Mouse (Mus musculus) lung, embryonic 14.5 days (tissue): Measurements from ENCODE around the gene Mindy3. TPM values are rescaled to one million over a fixed set of nuclear protein-coding genes. Genes with fewer than 3 reads are reported as not detected.

Experiments
- ATAC-seq: fragments of 200-750 bp; cut with Nextera tagmentation; 2 replicates; pipeline ENCODE4 v1.8.0; 2017; ENCODE audit warnings: mild to moderate bottlenecking, moderate TSS enrichment, moderate library complexity; ENCODE audit not compliant: insufficient read depth
- DNase-seq: peaks from one replicate; pipeline ENCODE4 v3.0.0-alpha.2; 2015
- H3K27ac ChIP-seq: fragments of 300-500 bp; sonication (generic); 2 replicates; pipeline ENCODE4 v1.5.1; 2014; ENCODE audit warnings: low read depth, mild to moderate bottlenecking, moderate library complexity
- H3K27me3 ChIP-seq: fragments of 300-500 bp; sonication (generic); 2 replicates; pipeline ENCODE4 v1.6.1; 2014; ENCODE audit warnings: low read length, control low read depth; ENCODE audit not compliant: insufficient read depth
- H3K36me3 ChIP-seq: fragments of 300-500 bp; sonication (generic); 2 replicates; pipeline ENCODE4 v1.6.1; 2014; ENCODE audit warnings: control low read depth; ENCODE audit not compliant: insufficient read depth
- H3K4me1 ChIP-seq: fragments of 300-500 bp; sonication (generic); 2 replicates; pipeline ENCODE4 v1.6.1; 2014; ENCODE audit warnings: antibody characterized with exemption, control low read depth; ENCODE audit not compliant: insufficient read depth
- H3K4me2 ChIP-seq: fragments of 300-500 bp; sonication (generic); 2 replicates; pipeline ENCODE4 v1.6.1; 2014; ENCODE audit warnings: mild to moderate bottlenecking
- H3K4me3 ChIP-seq: fragments of 300-500 bp; sonication (generic); 2 replicates; pipeline ENCODE4 v1.5.1; 2014; ENCODE audit warnings: low read depth, low read length
- H3K9ac ChIP-seq: fragments of 300-500 bp; sonication (generic); 2 replicates; pipeline ENCODE4 v1.6.1; 2014
- H3K9me3 ChIP-seq: fragments of 300-500 bp; sonication (generic); 2 replicates; pipeline ENCODE4 v1.6.1; 2016; ENCODE audit warnings: low read depth, low read length, control low read depth
- CTCF ChIP-seq: IDR thresholded peaks from 2 replicates; pipeline ENCODE4 v1.5.1; 2016; ENCODE audit warnings: antibody characterized with exemption, low read depth
- WGBS: fragments of 180-500 bp; shearing (Covaris S2); extraction: QIAGEN DNeasy Blood & Tissue Kit; methylation state at CpG from one replicate; pipeline ENCODE4 v1.1.7; 2014; 5-methylcytosine and 5-hydroxymethylcytosine counted together
- polyA plus RNA-seq: library from polyadenylated mRNA; unstranded; fragments of >200 nt; fragmentation: Nextera tagmentation; extraction: Ambion mirVana; gene quantifications from 2 replicates; pipeline ENCODE4 v1.2.1, GENCODE M21; 2014

Gene Mindy3
- polyA plus RNA-seq, 1 experiment from 2014 or later, result 34.3 TPM

DNA sequence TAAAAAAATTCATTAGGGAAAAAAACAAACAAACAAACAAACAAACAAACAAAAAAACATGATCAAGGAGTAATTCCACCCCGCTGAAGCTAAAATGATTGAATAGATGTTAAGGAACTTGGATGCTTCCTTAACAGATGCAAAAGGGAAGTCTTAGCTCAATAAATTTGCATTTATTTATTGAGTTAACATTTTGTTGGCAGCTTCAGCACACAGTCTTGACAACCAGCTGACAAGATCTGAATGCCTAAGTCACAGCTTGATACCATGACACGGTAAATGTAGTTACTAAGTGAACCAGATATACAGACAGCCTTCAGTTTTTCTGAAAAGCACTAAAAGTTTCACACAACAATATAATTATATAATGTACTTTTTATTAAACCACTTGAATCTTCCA is 89.7 kb downstream of the Mindy3 start:
- 41% methylated on average over 2 of the region's 2 CpGs for WGBS
- no peak for TF ChIP-seq CTCF
- H3K4me3 ChIP-seq, result no peak overlapping the region
- H3K9ac ChIP-seq, result no peak overlapping the region
- H3K27me3 ChIP-seq, result no peaks in the 10 kb centered on the region
- ATAC-seq (no peak), DNase-seq (peak; percentile 50)
- H3K36me3 ChIP-seq, result no peaks in the 10 kb centered on the region
- peaks cover 9% of the 10 kb centered on the region; the same call in 1 of the 2 replicates for H3K4me1 ChIP-seq
- H3K4me2 ChIP-seq, result no peak overlapping the region
- H3K27ac ChIP-seq, result no peak overlapping the region
- H3K9me3 ChIP-seq, result no peaks in the 10 kb centered on the region

DNA sequence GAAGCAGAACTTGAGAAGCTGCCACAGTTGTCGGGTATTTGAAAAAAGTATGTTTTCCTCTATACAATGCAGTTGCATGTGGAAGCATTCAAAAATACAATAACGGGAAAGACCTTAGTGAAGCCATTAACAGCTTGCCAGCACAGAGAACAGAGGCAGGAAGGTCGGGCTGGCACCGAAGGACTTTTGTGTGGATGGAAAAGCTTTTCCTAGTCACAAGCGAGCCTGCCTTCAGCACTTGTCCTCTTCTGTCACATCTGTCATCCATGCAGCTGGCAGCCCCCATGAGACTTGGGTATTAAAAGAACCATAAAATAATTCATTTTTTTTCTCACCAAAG is 90.2 kb downstream of the Mindy3 start:
- H3K36me3 ChIP-seq, result no peaks in the 10 kb centered on the region
- H3K4me2 ChIP-seq, result no peak overlapping the region
- no peaks in the 10 kb centered on the region for H3K9me3 ChIP-seq
- 40% methylated on average over 5 of the region's 5 CpGs for WGBS
- H3K27ac ChIP-seq, result no peak overlapping the region
- ATAC-seq (no peak), DNase-seq (peak; percentile 28)
- H3K4me1 ChIP-seq, result peaks cover 9% of the 10 kb centered on the region; the same call in 1 of the 2 replicates
- H3K4me3 ChIP-seq, result no peak overlapping the region
- H3K27me3 ChIP-seq, result no peaks in the 10 kb centered on the region
- H3K9ac ChIP-seq, result no peak overlapping the region
- TF ChIP-seq CTCF, result no peak

DNA sequence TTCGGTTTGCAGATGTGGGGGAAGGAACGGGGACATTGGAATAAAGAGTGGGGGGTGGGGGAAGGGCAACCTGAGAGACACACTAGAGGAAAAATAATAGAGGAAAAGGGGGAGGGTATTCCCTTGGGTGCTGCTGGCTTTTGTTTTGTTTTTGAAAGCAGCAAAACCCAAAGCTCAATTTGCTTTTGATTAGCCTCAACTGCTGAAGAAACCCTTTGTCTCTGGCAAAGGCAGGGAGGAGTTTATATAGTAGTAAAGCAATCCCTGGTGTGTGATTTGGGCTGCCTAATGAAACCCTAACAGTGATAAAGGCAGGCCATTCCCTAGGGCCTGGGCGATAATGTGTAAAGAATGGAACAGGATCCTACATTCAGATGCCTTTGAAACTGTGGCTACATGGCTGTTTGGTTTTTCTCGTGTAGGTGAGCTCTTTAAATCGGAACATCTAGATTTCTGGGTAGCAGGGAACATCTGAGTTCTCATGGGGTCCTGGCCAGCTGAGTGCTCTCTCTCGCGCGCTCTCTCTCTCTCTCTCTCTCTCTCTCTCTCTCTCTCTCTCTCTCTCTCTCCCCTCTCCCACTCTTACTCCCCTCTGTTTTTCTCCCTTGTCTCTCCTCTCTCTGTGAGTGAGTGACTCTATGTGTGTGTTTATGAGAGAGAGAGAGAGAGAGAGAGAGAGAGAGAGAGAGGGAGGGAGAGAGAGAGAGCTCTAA is 90.8 kb downstream of the Mindy3 start:
- Histone ChIP-seq H3K4me2 (no peak overlapping the region), H3K9ac (no peak overlapping the region), H3K36me3 (no peaks in the 10 kb centered on the region), H3K27me3 (no peaks in the 10 kb centered on the region), H3K27ac (peak overlapping the region; percentile 22; the same call in 1 of the 2 replicates), H3K4me3 (no peak overlapping the region), H3K4me1 (peaks cover 9% of the 10 kb centered on the region; the same call in 1 of the 2 replicates), H3K9me3 (no peaks in the 10 kb centered on the region)
- 32% methylated on average over 8 of the region's 8 CpGs for WGBS
- no peak for DNase-seq
- no peak for ATAC-seq
- no peak for TF ChIP-seq CTCF

DNA sequence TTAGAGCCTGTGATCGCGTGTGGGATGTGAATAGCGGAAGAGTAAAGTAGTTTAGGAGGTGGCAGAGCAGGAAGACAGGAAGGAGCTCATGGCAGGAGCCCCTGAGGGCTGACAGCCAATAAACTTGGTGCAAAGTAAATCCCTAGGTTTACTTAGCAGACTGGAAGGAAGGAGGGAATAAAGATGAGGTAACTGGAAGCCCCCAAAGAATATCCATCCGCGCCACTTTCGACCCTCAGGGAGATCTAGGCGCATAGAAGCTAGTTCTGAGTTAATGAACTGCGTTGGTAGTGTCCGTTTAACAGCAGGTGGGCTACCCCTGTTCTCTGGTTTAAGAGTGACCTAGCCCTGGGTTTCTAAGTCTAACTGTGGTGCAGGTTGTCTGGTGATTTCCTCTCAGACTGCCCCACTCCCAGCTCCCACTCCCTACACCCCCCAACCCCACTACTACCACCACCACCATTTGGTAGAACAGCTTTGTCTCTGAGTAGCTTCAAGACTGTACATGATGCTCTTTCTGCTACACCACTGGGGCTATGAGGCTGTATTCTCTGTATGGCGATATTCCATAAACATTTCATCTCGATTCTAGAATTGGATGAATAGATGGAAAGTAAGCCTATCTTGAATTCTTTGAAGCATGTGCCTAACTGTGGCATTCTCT is 91.4 kb downstream of the Mindy3 start:
- peak overlapping the region; percentile 53 for H3K4me2 ChIP-seq
- no peak overlapping the region for H3K27ac ChIP-seq
- H3K4me3 ChIP-seq, result no peak overlapping the region
- H3K27me3 ChIP-seq, result no peaks in the 10 kb centered on the region
- DNase-seq (no peak), ATAC-seq (no peak)
- 48% methylated on average over 11 of the region's 11 CpGs for WGBS
- no peak for TF ChIP-seq CTCF
- H3K9me3 ChIP-seq, result no peaks in the 10 kb centered on the region
- H3K4me1 ChIP-seq, result peaks cover 9% of the 10 kb centered on the region; the same call in 1 of the 2 replicates
- H3K36me3 ChIP-seq, result no peaks in the 10 kb centered on the region
- no peak overlapping the region for H3K9ac ChIP-seq

DNA sequence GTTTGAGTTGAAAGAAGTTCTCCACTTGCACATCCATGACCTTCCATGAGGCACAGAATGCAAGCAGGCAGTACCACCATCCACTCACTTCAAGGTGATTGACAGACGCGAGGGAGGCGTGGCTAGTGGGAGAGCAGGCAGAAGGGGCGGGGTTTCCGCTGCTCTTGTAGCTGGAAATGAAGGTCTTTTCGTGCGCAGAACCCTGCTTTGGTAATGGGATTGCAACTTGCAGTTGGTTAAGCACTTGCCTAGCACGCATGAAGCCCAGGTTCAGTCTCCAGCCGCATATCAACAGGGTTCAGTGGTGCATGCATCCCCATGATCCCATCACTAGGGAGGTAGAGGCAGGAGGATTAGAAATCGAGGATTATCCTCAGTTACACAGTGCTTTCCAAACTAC is 92.1 kb downstream of the Mindy3 start:
- Histone ChIP-seq H3K36me3 (no peaks in the 10 kb centered on the region), H3K27ac (no peak overlapping the region), H3K9ac (no peak overlapping the region), H3K9me3 (no peaks in the 10 kb centered on the region), H3K27me3 (no peaks in the 10 kb centered on the region), H3K4me2 (peak overlapping the region; percentile 53), H3K4me1 (peaks cover 9% of the 10 kb centered on the region; the same call in 1 of the 2 replicates), H3K4me3 (no peak overlapping the region)
- ATAC-seq (no peak), DNase-seq (peak; percentile 71)
- TF ChIP-seq CTCF, result no peak
- WGBS, result 22% methylated on average over 10 of the region's 10 CpGs

DNA sequence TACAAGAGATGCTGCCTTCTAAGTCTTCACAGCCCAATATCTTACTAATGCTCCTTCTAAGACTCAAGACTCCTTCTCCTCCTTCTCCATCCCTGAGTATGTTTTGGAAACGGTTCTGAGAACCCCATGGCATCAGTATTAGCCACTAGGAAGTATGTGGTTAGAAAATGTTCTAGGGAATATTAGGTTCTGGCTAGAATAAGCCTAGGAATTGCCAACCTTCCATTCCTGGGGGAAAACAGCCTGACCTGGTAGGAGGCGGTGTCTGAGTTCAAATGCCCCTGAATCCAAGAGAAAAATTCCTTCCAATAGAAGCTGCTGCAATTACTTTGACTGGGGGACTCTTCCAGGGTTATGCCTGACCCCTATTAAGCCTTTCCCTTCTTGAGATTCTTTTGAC is 93.4 kb downstream of the Mindy3 start:
- no peak for ATAC-seq

DNA sequence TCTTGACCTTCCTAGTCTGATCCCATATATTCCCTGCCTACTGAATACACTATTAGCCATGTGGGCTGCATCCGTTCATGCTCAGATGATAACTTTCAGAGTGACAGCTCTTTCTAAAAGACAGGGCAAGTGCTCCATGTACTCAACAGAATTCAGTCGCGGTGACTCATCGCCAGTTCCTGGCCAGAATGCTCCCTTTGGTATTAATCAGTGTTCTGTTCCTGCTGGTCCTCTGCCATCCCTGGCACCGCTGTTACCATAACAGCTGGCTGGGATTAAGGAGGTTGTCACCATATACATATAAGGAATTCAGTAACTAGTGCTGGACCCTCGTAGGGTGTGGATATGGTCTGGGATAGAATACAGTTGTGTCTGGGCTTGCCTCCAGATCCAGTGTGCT is 93.9 kb downstream of the Mindy3 start:
- H3K4me1 ChIP-seq, result peaks cover 9% of the 10 kb centered on the region; the same call in 1 of the 2 replicates
- peak; percentile 93 for ATAC-seq
- DNase-seq, result peak; percentile 89
- no peak overlapping the region for H3K4me2 ChIP-seq
- no peak overlapping the region for H3K4me3 ChIP-seq
- no peaks in the 10 kb centered on the region for H3K9me3 ChIP-seq
- H3K27ac ChIP-seq, result peak overlapping the region; percentile 67; the same call in 1 of the 2 replicates
- H3K9ac ChIP-seq, result no peak overlapping the region
- H3K36me3 ChIP-seq, result no peaks in the 10 kb centered on the region
- WGBS, result 38% methylated on average over 6 of the region's 6 CpGs
- no peak for TF ChIP-seq CTCF
- no peaks in the 10 kb centered on the region for H3K27me3 ChIP-seq

More for the DNA sequence above, 93.4 kb downstream of the Mindy3 start:
- WGBS, result 80% methylated on average over 2 of the region's 2 CpGs
- no peaks in the 10 kb centered on the region for H3K27me3 ChIP-seq
- no peak for TF ChIP-seq CTCF
- no peak overlapping the region for H3K4me3 ChIP-seq
- H3K36me3 ChIP-seq, result no peaks in the 10 kb centered on the region
- peaks cover 9% of the 10 kb centered on the region; the same call in 1 of the 2 replicates for H3K4me1 ChIP-seq
- H3K9me3 ChIP-seq, result no peaks in the 10 kb centered on the region
- DNase-seq, result no peak
- H3K9ac ChIP-seq, result no peak overlapping the region
- H3K27ac ChIP-seq, result peak overlapping the region; percentile 67
- no peak overlapping the region for H3K4me2 ChIP-seq
